Mouse (Mus musculus) C2C12 (cell line): ENCODE results near the gene Adamts9.

ENCODE experiments used
- CTCF ChIP-seq: IDR thresholded peaks from one replicate; pipeline ENCODE4 v1.5.1; 2011; ENCODE audit not compliant: control insufficient read depth, insufficient read depth, insufficient read length
- MAX ChIP-seq: IDR thresholded peaks from one replicate; pipeline ENCODE4 v1.6.1; 2011; ENCODE audit warnings: mild to moderate bottlenecking, control low read depth

DNA sequence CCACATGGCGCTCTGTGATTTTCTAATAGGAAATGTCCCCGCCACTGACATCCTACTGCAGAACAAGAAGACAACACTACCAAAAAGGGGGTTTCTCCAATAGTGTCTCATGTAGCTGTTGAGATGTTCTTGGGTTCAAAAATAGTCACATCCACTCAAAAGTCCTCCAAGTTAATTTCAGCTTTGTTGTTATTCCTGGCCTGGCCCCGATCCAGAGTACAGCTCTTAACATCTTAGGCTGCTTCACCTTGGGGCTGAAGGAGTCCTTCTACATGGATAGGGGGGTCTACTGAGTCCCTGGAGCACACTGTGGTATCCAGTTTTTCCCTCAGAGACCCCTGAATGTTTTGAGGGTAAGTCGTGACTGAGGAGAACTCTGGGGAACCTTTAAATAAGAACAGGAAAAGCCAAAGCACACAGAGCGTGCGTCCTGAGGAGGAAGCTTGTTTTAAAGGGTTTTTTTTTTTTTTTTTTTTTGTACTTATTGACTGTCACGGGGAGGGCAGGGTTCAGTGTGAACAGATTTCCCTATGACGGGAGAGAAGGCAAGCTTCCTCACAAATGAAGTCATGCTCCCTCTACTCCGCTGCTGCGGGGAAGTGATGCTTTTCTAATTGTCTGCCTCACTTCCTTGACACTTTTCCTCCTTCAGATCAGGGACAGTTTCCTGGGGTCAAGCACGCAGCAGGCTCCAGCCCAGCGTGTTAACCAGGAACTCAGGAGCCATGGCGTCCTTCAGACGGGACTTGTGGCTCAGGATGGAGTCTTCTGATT lies 44.7 kb upstream of the Adamts9 start:
- no peak for TF ChIP-seq CTCF
- TF ChIP-seq MAX = no peak
